Mouse (Mus musculus) hindbrain, postnatal 0 days (tissue): ENCODE results near the gene Gm20388. TPM values are rescaled to one million over a fixed set of nuclear protein-coding genes. Genes with fewer than 3 reads are reported as not detected.

Source experiments
- ATAC-seq: fragments of 200-750 bp; cut with Nextera tagmentation; 2 replicates; pipeline ENCODE4 v1.8.0; 2017; ENCODE audit warnings: mild to moderate bottlenecking, moderate TSS enrichment, moderate library complexity
- DNase-seq: peaks from one replicate; pipeline ENCODE4 v3.0.0-alpha.2; 2015; ENCODE audit warnings: low spot score
- H3K27ac ChIP-seq: fragments of 300-500 bp; sonication (generic); 2 replicates; pipeline ENCODE4 v1.5.1; 2014; ENCODE audit warnings: mild to moderate bottlenecking
- H3K27me3 ChIP-seq: fragments of 300-500 bp; sonication (generic); 2 replicates; pipeline ENCODE4 v1.6.1; 2014; ENCODE audit warnings: low read length, mixed read lengths; ENCODE audit not compliant: insufficient read depth
- H3K36me3 ChIP-seq: fragments of 300-500 bp; sonication (generic); 2 replicates; pipeline ENCODE4 v1.6.1; 2014; ENCODE audit warnings: low read length, mixed read lengths; ENCODE audit not compliant: insufficient read depth
- H3K4me1 ChIP-seq: fragments of 300-500 bp; sonication (generic); 2 replicates; pipeline ENCODE4 v1.6.1; 2014; ENCODE audit warnings: antibody characterized with exemption, low read length, mixed read lengths; ENCODE audit not compliant: insufficient read depth
- H3K4me2 ChIP-seq: fragments of 300-500 bp; sonication (generic); 2 replicates; pipeline ENCODE4 v1.6.1; 2014; ENCODE audit warnings: low read depth, mild to moderate bottlenecking, low read length, moderate library complexity, mixed read lengths
- H3K4me3 ChIP-seq: fragments of 300-500 bp; sonication (generic); 2 replicates; pipeline ENCODE4 v1.5.1; 2014; ENCODE audit warnings: low read length
- H3K9ac ChIP-seq: fragments of 300-500 bp; sonication (generic); replicated peaks from 2 replicates; pipeline ENCODE4 v1.6.1; 2014; ENCODE audit warnings: mild to moderate bottlenecking, low read length, moderate library complexity, mixed read lengths
- H3K9me3 ChIP-seq: fragments of 300-500 bp; sonication (generic); 2 replicates; pipeline ENCODE4 v1.6.1; 2016; ENCODE audit warnings: low read length, mixed read lengths
- CTCF ChIP-seq: IDR thresholded peaks from 2 replicates; pipeline ENCODE4 v1.5.1; 2016; ENCODE audit warnings: antibody characterized with exemption, control low read depth, low read depth
- WGBS: fragments of 180-500 bp; shearing (Covaris S2); extraction: QIAGEN DNeasy Blood & Tissue Kit; methylation state at CpG from one replicate; pipeline ENCODE4 v1.1.7; 2014; 5-methylcytosine and 5-hydroxymethylcytosine counted together
- polyA plus RNA-seq: library from polyadenylated mRNA; unstranded; fragments of >200 nt; fragmentation: Nextera tagmentation; extraction: Ambion mirVana; gene quantifications from 2 replicates; pipeline ENCODE4 v1.2.1, GENCODE M21; 2015
- total RNA-seq: library from RNA; depleted of rRNA; stranded (reverse); fragments of >200 nt; gene quantifications from 2 replicates; pipeline ENCODE4 v1.2.3, GENCODE M21; 2014

Gene Gm20388
- total and polyA plus RNA-seq, 2 experiments from 2014 or later = 71.3 TPM; not detected in 1

DNA sequence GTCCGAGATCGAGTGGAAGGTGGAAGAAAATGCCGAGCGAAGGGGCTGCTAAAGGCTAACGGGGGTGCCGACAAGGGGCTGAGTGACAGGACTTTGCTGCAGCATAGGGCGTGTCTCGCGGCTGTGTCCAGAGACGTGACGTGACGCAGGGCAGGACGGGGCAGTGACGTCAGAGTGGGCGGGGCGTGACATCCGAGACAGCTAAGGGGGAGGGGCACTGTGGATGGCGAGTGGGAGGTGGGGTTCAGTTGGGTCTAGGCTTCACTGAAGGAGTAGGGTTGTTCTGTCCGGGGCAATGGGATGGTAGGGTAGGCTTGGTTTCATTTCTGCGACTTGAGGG is 3463.6 kb downstream of the Gm20388 start:
- DNase-seq = peak; percentile 94
- Histone ChIP-seq H3K4me3 (peak overlapping the region; percentile 78), H3K4me2 (peak overlapping the region; percentile 74), H3K9ac (peak overlapping the region; percentile 86), H3K9me3 (no peaks in the 10 kb centered on the region), H3K4me1 (peaks cover 21% of the 10 kb centered on the region), H3K27ac (peak overlapping the region; percentile 98), H3K27me3 (no peaks in the 10 kb centered on the region), H3K36me3 (peaks cover 6% of the 10 kb centered on the region)
- WGBS = under 1% methylated on average over 20 of the region's 20 CpGs
- ATAC-seq = peak; percentile 83
- no peak for TF ChIP-seq CTCF

DNA sequence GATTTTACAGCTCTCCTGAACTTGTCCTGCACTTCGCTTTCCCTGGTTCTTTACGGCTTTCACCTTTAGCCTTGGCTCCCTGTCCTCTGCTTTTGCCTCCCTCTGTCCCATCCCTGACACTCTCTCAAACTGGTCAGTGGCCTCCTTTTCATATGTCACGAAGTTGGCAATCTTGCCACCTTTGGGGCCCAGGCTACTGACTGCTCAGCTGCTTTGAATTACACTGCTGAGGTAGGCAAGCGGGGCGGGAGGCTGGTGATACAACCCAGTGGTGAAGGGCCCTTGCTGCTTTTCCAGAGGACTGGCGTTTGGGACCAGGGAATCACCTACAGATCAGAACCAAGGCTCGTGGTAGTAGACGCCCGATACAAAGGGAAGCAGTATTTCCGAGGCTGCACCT is 3465.1 kb downstream of the Gm20388 start:
- DNase-seq (no peak), ATAC-seq (no peak)
- peak overlapping the region; percentile 62 for H3K27ac ChIP-seq
- H3K4me1 ChIP-seq = peaks cover 21% of the 10 kb centered on the region
- H3K9ac ChIP-seq = 0 out of 2 replicates have a peak overlapping the region, but pooled peaks have one; percentile 3
- no peak overlapping the region for H3K4me3 ChIP-seq
- WGBS = 76% methylated on average over 10 of the region's 10 CpGs
- H3K9me3 ChIP-seq = no peaks in the 10 kb centered on the region
- no peak for TF ChIP-seq CTCF
- H3K4me2 ChIP-seq = peak overlapping the region; percentile 74
- no peaks in the 10 kb centered on the region for H3K27me3 ChIP-seq
- no peaks in the 10 kb centered on the region; the same call in 1 of the 2 replicates for H3K36me3 ChIP-seq

GRCm38 (mm10) chr8:123376106-123376505 is 3465.5 kb downstream of the Gm20388 start:
- TF ChIP-seq CTCF = no peak
- H3K27ac ChIP-seq = peak overlapping the region; percentile 62

GRCm38 (mm10) chr8:123381711-123382110 is 3471.1 kb downstream of the Gm20388 start:
- no peak overlapping the region for H3K9ac ChIP-seq
- H3K4me1 ChIP-seq = no peaks in the 10 kb centered on the region
- ATAC-seq (no peak), DNase-seq (no peak)
- no peaks in the 10 kb centered on the region for H3K9me3 ChIP-seq
- no peaks in the 10 kb centered on the region for H3K27me3 ChIP-seq
- H3K4me2 ChIP-seq = no peak overlapping the region
- no peak for TF ChIP-seq CTCF
- 90% methylated on average over 4 of the region's 4 CpGs for WGBS
- H3K36me3 ChIP-seq = peaks cover 44% of the 10 kb centered on the region
- no peak overlapping the region for H3K4me3 ChIP-seq
- no peak overlapping the region for H3K27ac ChIP-seq

More at GRCm38 (mm10) chr8:123376106-123376505, 3465.5 kb downstream of the Gm20388 start:
- Histone ChIP-seq H3K9ac (no peak overlapping the region), H3K27me3 (no peaks in the 10 kb centered on the region), H3K9me3 (no peaks in the 10 kb centered on the region), H3K4me1 (peaks cover 21% of the 10 kb centered on the region), H3K36me3 (no peaks in the 10 kb centered on the region; the same call in 1 of the 2 replicates), H3K4me3 (no peak overlapping the region), H3K4me2 (peak overlapping the region; percentile 74)
- 35% methylated on average over 8 of the region's 8 CpGs for WGBS
- no peak for ATAC-seq
- DNase-seq = peak; percentile 12

GRCm38 (mm10) chr8:123382516-123382915 is 3471.9 kb downstream of the Gm20388 start:
- no peak for TF ChIP-seq CTCF
- H3K36me3 ChIP-seq = peaks cover 52% of the 10 kb centered on the region
- no peak overlapping the region for H3K27ac ChIP-seq
- H3K9me3 ChIP-seq = no peaks in the 10 kb centered on the region
- 74% methylated on average over 8 of the region's 8 CpGs for WGBS
- no peaks in the 10 kb centered on the region for H3K4me1 ChIP-seq
- no peak overlapping the region for H3K4me2 ChIP-seq
- H3K9ac ChIP-seq = no peak overlapping the region
- no peak for DNase-seq
- no peak overlapping the region for H3K4me3 ChIP-seq
- no peak for ATAC-seq
- H3K27me3 ChIP-seq = no peaks in the 10 kb centered on the region

- no peak overlapping the region for H3K27ac ChIP-seq
- peak; percentile 38 for ATAC-seq
- peaks cover 77% of the 10 kb centered on the region for H3K36me3 ChIP-seq
- no peak overlapping the region for H3K4me2 ChIP-seq
- WGBS = 66% methylated on average over 9 of the region's 9 CpGs
- peak; percentile 65 for DNase-seq
- no peaks in the 10 kb centered on the region for H3K27me3 ChIP-seq
- no peaks in the 10 kb centered on the region for H3K4me1 ChIP-seq
- no peak overlapping the region for H3K4me3 ChIP-seq
- peak; percentile 79 for TF ChIP-seq CTCF
- H3K9ac ChIP-seq = no peak overlapping the region
- H3K9me3 ChIP-seq = no peaks in the 10 kb centered on the region
These were observed 3474.4 kb downstream of the Gm20388 start for GRCm38 (mm10) chr8:123384883-123385540.

DNA sequence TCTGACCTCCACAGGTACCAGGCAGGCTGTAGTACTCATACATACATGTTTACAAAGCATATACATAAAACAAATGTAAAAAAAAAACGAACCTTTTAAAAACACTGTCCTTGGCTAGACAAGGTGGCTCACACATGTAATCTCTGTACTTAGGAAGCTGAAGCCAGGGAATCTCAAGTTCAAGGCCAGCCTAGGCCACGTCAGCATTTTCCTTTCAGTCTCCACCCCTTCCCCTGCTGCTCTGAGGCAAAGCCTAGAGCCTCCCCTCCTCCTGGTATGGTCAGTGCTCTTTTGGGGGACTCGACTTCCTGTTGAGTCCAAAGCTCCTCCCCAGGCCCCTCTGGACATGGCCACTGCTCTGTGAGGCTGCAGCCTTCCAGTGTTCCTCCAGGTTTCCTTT is 3476.4 kb downstream of the Gm20388 start:
- H3K9me3 ChIP-seq = no peaks in the 10 kb centered on the region
- WGBS = 85% methylated on average over 3 of the region's 3 CpGs
- H3K4me3 ChIP-seq = no peak overlapping the region
- DNase-seq = no peak
- H3K9ac ChIP-seq = no peak overlapping the region
- TF ChIP-seq CTCF = no peak
- peaks cover 91% of the 10 kb centered on the region for H3K36me3 ChIP-seq
- no peak overlapping the region for H3K4me2 ChIP-seq
- no peaks in the 10 kb centered on the region for H3K27me3 ChIP-seq
- no peaks in the 10 kb centered on the region for H3K4me1 ChIP-seq
- no peak for ATAC-seq
- H3K27ac ChIP-seq = no peak overlapping the region
